Mouse (Mus musculus): ENCODE measurements around the gene Cpxm2.

DNA sequence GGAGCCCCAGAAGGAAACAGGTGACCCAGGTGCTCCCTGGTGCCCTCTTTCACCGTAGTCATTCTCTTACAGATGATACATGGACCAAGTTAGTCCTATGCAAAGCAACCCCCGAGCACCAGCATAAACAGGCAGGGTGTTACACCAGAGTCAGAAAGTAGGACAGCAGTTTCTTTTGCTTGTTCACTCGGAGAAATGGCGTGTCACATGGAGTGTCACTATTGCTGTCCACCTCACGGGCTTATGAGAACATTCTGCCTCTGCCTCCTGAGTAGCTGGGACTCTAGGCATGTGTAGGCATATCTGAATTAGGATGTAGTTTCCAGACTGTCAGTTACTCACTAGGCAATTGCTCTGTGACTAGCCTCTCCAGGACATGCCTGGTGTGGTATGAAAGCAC, 140.6 kb downstream of the Cpxm2 start:
- TF ChIP-seq GATA2 (IDR thresholded peaks at IDR 0.05; ENCODE audit: borderline replicate concordance, low read depth, low read length) (no peak), CTCF (IDR thresholded peaks at IDR 0.05; ENCODE audit: low read depth, low read length) (no peak), GATA1 (IDR thresholded peaks at IDR 0.05; ENCODE audit: borderline replicate concordance, low read length) (no peak), TAL1 (conservative IDR thresholded peaks at IDR 0.05; ENCODE audit: low read depth, low read length) (no peak)

All from G1E (cell line).